Mouse (Mus musculus): Measurements from ENCODE around the gene Slc10a7.

- TF ChIP-seq POLR2A (IDR thresholded peaks at IDR 0.05; ENCODE audit: insufficient read length, low read depth) (no peak), TCF12 (IDR thresholded peaks at IDR 0.05; ENCODE audit: insufficient read depth, poor library complexity, severe bottlenecking) (no peak), TCF3 (IDR thresholded peaks at IDR 0.05; ENCODE audit: insufficient read length, low read depth) (no peak), MYOG (IDR thresholded peaks at IDR 0.05; ENCODE audit: control insufficient read depth in 1 of 3, insufficient read depth in 1 of 3, insufficient read length in 2 of 3, low read depth in 2 of 3) (no peak), E2F4 (IDR thresholded peaks at IDR 0.05; ENCODE audit: insufficient read depth) (no peak), USF1 (IDR thresholded peaks at IDR 0.05; ENCODE audit: low read depth) (no peak), POLR2AphosphoS2 (IDR thresholded peaks at IDR 0.05; ENCODE audit: insufficient read length, low read depth) (no peak), MAX (IDR thresholded peaks at IDR 0.05; ENCODE audit: low read depth) (no peak), CEBPB (IDR thresholded peaks at IDR 0.05; ENCODE audit: insufficient read depth, poor library complexity, severe bottlenecking) (no peak), MYOD1 (IDR thresholded peaks at IDR 0.05; ENCODE audit: control insufficient read depth in 1 of 3, insufficient read length in 2 of 3, low read depth in 2 of 3) (no peak)
Measured at GRCm38 (mm10) chr8:78577569-78577968, 68.4 kb downstream of the Slc10a7 start.

All from myocyte (in vitro differentiated cells).